Mouse (Mus musculus): ENCODE data around the gene Bnc2. TPM values are rescaled to one million over a fixed set of nuclear protein-coding genes. Genes with fewer than 3 reads are reported as not detected.

Bnc2 gene
- polyA plus RNA-seq, 1 experiment = not detected

GRCm38 (mm10) chr4:84527066-84527933 lies 147.8 kb downstream of the Bnc2 start:
- Histone ChIP-seq H3K27me3 (ENCODE audit: control insufficient read depth) (no peaks in the 10 kb centered on the region), H3K36me3 (ENCODE audit: control insufficient read depth) (no peaks in the 10 kb centered on the region), H3K4me3 (replicated peaks) (no peak overlapping the region), H3K9me3 (ENCODE audit: control insufficient read depth, low read length) (no peaks in the 10 kb centered on the region), H3K4me1 (ENCODE audit: control insufficient read depth) (no peaks in the 10 kb centered on the region)
- TF ChIP-seq GATA1 (IDR thresholded peaks at IDR 0.05; ENCODE audit: low read length) (no peak), TAL1 (IDR thresholded peaks at IDR 0.05; ENCODE audit: low read length) (no peak)

DNA sequence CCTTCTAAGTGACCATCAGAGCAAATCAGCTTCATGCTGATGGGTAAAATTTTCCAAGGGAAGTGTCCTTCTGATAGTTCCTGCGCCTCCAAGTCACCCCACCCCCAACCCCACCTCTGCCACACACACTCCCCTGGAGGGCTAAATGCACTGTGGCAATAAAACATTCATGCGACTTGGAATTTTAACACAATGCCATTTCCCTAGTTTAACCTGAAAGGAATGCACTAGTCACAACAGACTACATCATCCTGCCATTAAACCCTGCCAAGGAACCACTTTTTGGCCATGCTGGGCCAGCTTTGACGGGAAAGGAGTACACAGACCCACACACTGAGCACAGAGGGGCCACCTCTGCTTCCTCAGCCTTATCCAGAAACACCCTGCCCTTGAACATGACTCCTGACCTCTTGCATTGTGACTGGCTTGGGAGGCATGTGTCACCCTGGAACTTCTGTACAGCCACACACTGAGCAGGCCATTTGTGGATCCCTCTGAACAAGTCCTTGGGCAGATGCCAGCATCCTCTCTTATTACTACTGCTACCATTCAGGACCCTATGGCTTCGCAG lies 151.3 kb downstream of the Bnc2 start:
- Histone ChIP-seq H3K27me3 (ENCODE audit: control insufficient read depth) (no peaks in the 10 kb centered on the region), H3K4me1 (ENCODE audit: control insufficient read depth) (no peaks in the 10 kb centered on the region), H3K36me3 (ENCODE audit: control insufficient read depth) (no peaks in the 10 kb centered on the region), H3K9me3 (ENCODE audit: control insufficient read depth, low read length) (no peaks in the 10 kb centered on the region), H3K4me3 (replicated peaks) (no peak overlapping the region)
- TF ChIP-seq TAL1 (IDR thresholded peaks at IDR 0.05; ENCODE audit: low read length) (no peak), GATA1 (IDR thresholded peaks at IDR 0.05; ENCODE audit: low read length) (no peak)

DNA sequence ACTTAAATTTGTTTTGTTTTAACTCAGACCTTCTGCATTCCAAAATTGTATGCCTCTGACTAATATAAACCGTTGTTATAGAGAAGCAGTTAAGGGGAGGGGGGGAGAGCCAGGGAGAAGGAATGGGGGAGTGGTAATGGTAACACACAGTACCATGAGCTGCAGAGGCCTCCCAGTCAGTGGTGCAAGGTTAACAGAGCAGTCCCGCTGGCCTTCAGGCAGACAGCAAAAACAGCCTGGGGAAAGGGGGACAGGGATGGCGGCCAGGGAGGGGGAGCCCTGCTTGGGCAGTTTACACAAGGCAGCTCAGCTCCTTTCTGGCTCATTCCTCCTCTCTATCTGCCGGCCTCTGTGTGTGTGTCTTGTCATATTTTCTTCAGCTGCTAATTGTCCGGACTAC lies 151.9 kb downstream of the Bnc2 start:
- TF ChIP-seq TAL1 (IDR thresholded peaks at IDR 0.05; ENCODE audit: low read length) = no peak
- TF ChIP-seq GATA1 (IDR thresholded peaks at IDR 0.05; ENCODE audit: low read length) = no peak
- no peaks in the 10 kb centered on the region for H3K9me3 ChIP-seq (ENCODE audit: control insufficient read depth, low read length)
- H3K36me3 ChIP-seq (ENCODE audit: control insufficient read depth) = no peaks in the 10 kb centered on the region
- no peaks in the 10 kb centered on the region for H3K4me1 ChIP-seq (ENCODE audit: control insufficient read depth)
- H3K4me3 ChIP-seq (replicated peaks) = no peak overlapping the region
- H3K27me3 ChIP-seq (ENCODE audit: control insufficient read depth) = no peaks in the 10 kb centered on the region

GRCm38 (mm10) chr4:84521562-84521961 lies 153.5 kb downstream of the Bnc2 start:
- no peaks in the 10 kb centered on the region for H3K36me3 ChIP-seq (ENCODE audit: control insufficient read depth)
- H3K4me1 ChIP-seq (ENCODE audit: control insufficient read depth) = no peaks in the 10 kb centered on the region
- no peaks in the 10 kb centered on the region for H3K27me3 ChIP-seq (ENCODE audit: control insufficient read depth)
- H3K4me3 ChIP-seq (replicated peaks) = no peak overlapping the region
- TF ChIP-seq GATA1 (IDR thresholded peaks at IDR 0.05; ENCODE audit: low read length) = no peak
- no peak for TF ChIP-seq TAL1 (IDR thresholded peaks at IDR 0.05; ENCODE audit: low read length)
- H3K9me3 ChIP-seq (ENCODE audit: control insufficient read depth, low read length) = no peaks in the 10 kb centered on the region

DNA sequence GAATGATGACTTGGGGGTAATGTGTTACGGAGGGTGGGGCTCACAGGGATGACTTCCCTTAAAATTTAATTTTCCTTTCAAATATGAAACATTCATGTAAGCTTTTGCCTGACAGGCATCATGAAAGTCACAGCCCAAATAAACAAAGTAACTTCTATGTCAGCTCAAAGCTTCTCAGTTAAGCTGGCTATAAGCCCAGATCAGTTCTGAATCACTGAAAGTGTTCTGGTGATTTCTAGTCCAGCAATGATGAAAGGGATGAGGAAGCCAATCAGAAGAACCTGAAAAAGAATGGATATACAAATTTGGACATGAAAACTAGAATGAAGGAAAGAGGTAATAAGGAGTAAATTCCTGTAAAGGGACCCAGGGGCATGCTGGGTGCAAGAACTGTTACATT lies 164.6 kb downstream of the Bnc2 start:
- H3K27me3 ChIP-seq (ENCODE audit: control insufficient read depth) = no peaks in the 10 kb centered on the region
- H3K4me1 ChIP-seq (ENCODE audit: control insufficient read depth) = no peaks in the 10 kb centered on the region
- TF ChIP-seq TAL1 (IDR thresholded peaks at IDR 0.05; ENCODE audit: low read length) = no peak
- no peak for TF ChIP-seq GATA1 (IDR thresholded peaks at IDR 0.05; ENCODE audit: low read length)
- no peaks in the 10 kb centered on the region for H3K9me3 ChIP-seq (ENCODE audit: control insufficient read depth, low read length)
- no peaks in the 10 kb centered on the region for H3K36me3 ChIP-seq (ENCODE audit: control insufficient read depth)
- no peak overlapping the region for H3K4me3 ChIP-seq (replicated peaks)

DNA sequence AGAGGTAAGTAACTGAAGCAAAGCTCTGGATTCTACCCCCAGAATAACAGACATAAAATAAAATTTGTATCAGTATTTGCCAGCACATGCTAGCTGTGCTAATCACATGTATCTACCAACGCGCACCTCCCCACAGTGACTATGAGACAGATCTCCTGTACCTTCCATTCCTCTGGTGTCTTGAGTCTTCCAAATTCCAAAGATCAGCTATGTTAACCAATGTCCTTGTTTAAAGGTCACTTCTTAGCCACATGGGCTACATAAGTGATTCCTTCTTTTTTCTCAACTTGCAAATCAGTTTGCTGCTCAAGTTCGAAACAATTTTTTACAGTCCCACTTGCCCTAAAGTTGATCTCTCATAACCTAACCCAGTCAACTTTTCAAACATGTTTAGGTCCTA lies 167.5 kb downstream of the Bnc2 start:
- no peaks in the 10 kb centered on the region for H3K36me3 ChIP-seq (ENCODE audit: control insufficient read depth)
- H3K27me3 ChIP-seq (ENCODE audit: control insufficient read depth) = no peaks in the 10 kb centered on the region
- no peaks in the 10 kb centered on the region for H3K4me1 ChIP-seq (ENCODE audit: control insufficient read depth)
- TF ChIP-seq GATA1 (IDR thresholded peaks at IDR 0.05; ENCODE audit: low read length) (no peak), TAL1 (IDR thresholded peaks at IDR 0.05; ENCODE audit: low read length) (no peak)
- no peaks in the 10 kb centered on the region for H3K9me3 ChIP-seq (ENCODE audit: control insufficient read depth, low read length)
- H3K4me3 ChIP-seq (replicated peaks) = no peak overlapping the region

DNA sequence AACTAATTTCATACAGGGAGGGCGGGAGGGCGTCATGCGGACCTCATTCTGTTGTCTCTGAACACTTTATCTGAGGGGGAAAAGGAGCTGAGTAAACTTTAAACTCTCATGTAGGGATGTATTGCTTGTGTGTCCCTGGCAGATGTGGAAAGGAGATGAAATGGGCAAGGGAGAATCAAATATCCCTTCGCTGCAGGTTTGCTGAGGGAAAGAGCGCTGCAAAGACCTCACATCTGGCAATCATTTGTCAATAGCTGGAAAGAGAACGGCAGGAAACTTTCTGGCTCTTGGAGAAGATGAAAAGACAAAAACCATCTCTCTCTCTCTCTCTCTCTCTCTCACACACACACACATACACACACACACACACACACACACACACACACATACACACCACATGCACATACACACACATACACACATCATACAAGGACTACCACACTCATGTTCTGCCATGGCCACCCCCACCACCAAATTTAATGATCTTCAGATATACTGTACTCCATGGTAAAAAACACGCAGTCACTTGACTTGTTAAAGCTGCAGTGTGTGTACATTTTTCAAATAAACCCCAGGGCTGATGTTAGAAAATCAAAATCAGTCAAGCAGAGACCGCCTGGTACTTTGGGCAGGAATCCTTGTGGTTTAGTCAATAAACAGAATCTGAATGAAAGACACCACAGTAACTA lies 172.3 kb downstream of the Bnc2 start:
- H3K36me3 ChIP-seq (ENCODE audit: control insufficient read depth) = no peaks in the 10 kb centered on the region
- no peaks in the 10 kb centered on the region for H3K27me3 ChIP-seq (ENCODE audit: control insufficient read depth)
- no peaks in the 10 kb centered on the region for H3K9me3 ChIP-seq (ENCODE audit: control insufficient read depth, low read length)
- no peak for TF ChIP-seq GATA1 (IDR thresholded peaks at IDR 0.05; ENCODE audit: low read length)
- no peak for TF ChIP-seq TAL1 (IDR thresholded peaks at IDR 0.05; ENCODE audit: low read length)
- no peak overlapping the region for H3K4me3 ChIP-seq (replicated peaks)
- no peaks in the 10 kb centered on the region for H3K4me1 ChIP-seq (ENCODE audit: control insufficient read depth)

- no peaks in the 10 kb centered on the region for H3K4me1 ChIP-seq (ENCODE audit: control insufficient read depth)
- H3K36me3 ChIP-seq (ENCODE audit: control insufficient read depth) = no peaks in the 10 kb centered on the region
- H3K9me3 ChIP-seq (ENCODE audit: control insufficient read depth, low read length) = no peaks in the 10 kb centered on the region
- TF ChIP-seq TAL1 (IDR thresholded peaks at IDR 0.05; ENCODE audit: low read length) (no peak), GATA1 (IDR thresholded peaks at IDR 0.05; ENCODE audit: low read length) (no peak)
- H3K4me3 ChIP-seq (replicated peaks) = no peak overlapping the region
- H3K27me3 ChIP-seq (ENCODE audit: control insufficient read depth) = no peaks in the 10 kb centered on the region
These were observed 174.2 kb downstream of the Bnc2 start for GRCm38 (mm10) chr4:84500796-84501349.

DNA sequence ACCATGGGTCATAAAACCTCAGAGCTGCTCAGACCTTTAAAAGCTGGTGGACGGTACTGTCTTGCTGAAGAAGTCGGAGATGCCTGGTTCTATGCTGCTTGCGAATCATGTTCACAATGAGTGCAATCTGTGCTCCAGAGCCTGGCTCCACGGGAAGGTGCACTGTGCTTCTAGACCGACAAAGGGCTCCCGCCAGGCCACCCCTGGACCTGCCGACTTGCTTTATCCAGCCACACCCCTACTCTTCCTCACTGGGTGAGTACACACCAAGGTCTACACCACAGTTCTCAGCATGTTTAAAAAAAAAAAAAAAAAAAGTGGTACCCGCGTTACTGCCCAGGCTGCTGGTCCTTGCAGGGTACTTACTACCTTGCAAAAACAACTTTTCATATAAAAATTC lies 174.8 kb downstream of the Bnc2 start:
- H3K9me3 ChIP-seq (ENCODE audit: control insufficient read depth, low read length) = no peaks in the 10 kb centered on the region
- H3K36me3 ChIP-seq (ENCODE audit: control insufficient read depth) = no peaks in the 10 kb centered on the region
- TF ChIP-seq GATA1 (IDR thresholded peaks at IDR 0.05; ENCODE audit: low read length) (no peak), TAL1 (IDR thresholded peaks at IDR 0.05; ENCODE audit: low read length) (no peak)
- no peak overlapping the region for H3K4me3 ChIP-seq (replicated peaks)
- H3K4me1 ChIP-seq (ENCODE audit: control insufficient read depth) = no peaks in the 10 kb centered on the region
- H3K27me3 ChIP-seq (ENCODE audit: control insufficient read depth) = no peaks in the 10 kb centered on the region

Measured in erythroblast, embryonic 14.5 days (primary cell).